8 mouse cellular contexts compared by ENCODE assay signal in genomic region chr13:58273411-58274258, GRCm38 (mm10). TPM values are rescaled to one million over a fixed set of nuclear protein-coding genes. Genes with fewer than 3 reads are reported as not detected.
DNase-seq lines count a peak whose midpoint lies in the region; ATAC-seq and TF ChIP-seq lines count a peak whose summit lies in the region.

No protein-coding gene starts in this region.

- H3K36me3 ChIP-seq in forebrain, embryonic 15.5 days = no peaks in the 10 kb centered on the region
- H3K36me3 ChIP-seq in hindbrain, postnatal 0 days (ENCODE audit: insufficient read depth, low read length) = no peaks in the 10 kb centered on the region
- no peaks in the 10 kb centered on the region for H3K36me3 ChIP-seq in liver, embryonic 14.5 days (replicated peaks; ENCODE audit: control insufficient read depth, insufficient read depth, low read depth)

- H3K4me2 ChIP-seq in forebrain, embryonic 15.5 days (replicated peaks) = peak overlapping the region; percentile 84
- H3K4me2 ChIP-seq in hindbrain, postnatal 0 days (ENCODE audit: low read depth, low read length) = peak overlapping the region; percentile 81
- H3K4me2 ChIP-seq in liver, embryonic 14.5 days (ENCODE audit: low read depth) = peak overlapping the region; percentile 90

- H3K9me3 ChIP-seq in forebrain, embryonic 15.5 days = no peaks in the 10 kb centered on the region
- H3K9me3 ChIP-seq in hindbrain, postnatal 0 days (ENCODE audit: low read length) = no peaks in the 10 kb centered on the region
- no peaks in the 10 kb centered on the region for H3K9me3 ChIP-seq in liver, embryonic 14.5 days (ENCODE audit: control insufficient read depth, low read length)

- no peak for TF ChIP-seq CTCF in hindbrain, postnatal 0 days (IDR thresholded peaks at IDR 0.05; ENCODE audit: low read depth)
- no peak for TF ChIP-seq CTCF in liver, embryonic 14.5 days (IDR thresholded peaks at IDR 0.05; ENCODE audit: low read depth)

- H3K27ac ChIP-seq in forebrain, embryonic 15.5 days (replicated peaks) = peak overlapping the region; percentile 81
- peak overlapping the region; percentile 83 for H3K27ac ChIP-seq in hindbrain, postnatal 0 days
- H3K27ac ChIP-seq in liver, embryonic 14.5 days = no peak overlapping the region

- peak overlapping the region; percentile 78 for H3K9ac ChIP-seq in forebrain, embryonic 15.5 days (replicated peaks)
- H3K9ac ChIP-seq in hindbrain, postnatal 0 days (replicated peaks; ENCODE audit: low read length) = peak overlapping the region; percentile 83
- peak overlapping the region; percentile 47 for H3K9ac ChIP-seq in liver, embryonic 14.5 days (replicated peaks)

- under 1% methylated on average over 108 of the region's 115 CpGs for WGBS in forebrain, embryonic 15.5 days
- WGBS in hindbrain, postnatal 0 days = 2% methylated on average over 92 of the region's 115 CpGs
- under 1% methylated on average over 83 of the region's 115 CpGs for WGBS in liver, embryonic 14.5 days (ENCODE audit: insufficient replicate concordance)

- no peak for TF ChIP-seq EP300 in liver, embryonic 14.5 days (IDR thresholded peaks at IDR 0.05; ENCODE audit: low read depth)

- DNase-seq in ovary, postnatal 10 days (ENCODE audit: low spot score) = peak; percentile 18
- no peak for DNase-seq in ovary, adult 18-20 months (ENCODE audit: low spot score)
- DNase-seq in hindbrain, postnatal 0 days (ENCODE audit: low spot score) = peak; percentile 72
- no peak for DNase-seq in liver, embryonic 14.5 days (ENCODE audit: low read depth in 3 of 3, low spot score in 3 of 3)
- peak; percentile 49 for DNase-seq in naive thymus-derived CD4-positive, alpha-beta T cell, adult 2 months (ENCODE audit: low read depth)
- DNase-seq in thymus, postnatal 14 days = peak; percentile 42

- peak; percentile 59; the same call in 1 of the 2 replicates for ATAC-seq in cerebellum, adult (ENCODE audit: insufficient number of reproducible peaks, low FRiP score, low TSS enrichment)
- peak; percentile 83 for ATAC-seq in forebrain, embryonic 15.5 days (replicated peaks)
- ATAC-seq in hindbrain, postnatal 0 days = peak; percentile 65
- ATAC-seq in liver, embryonic 14.5 days (ENCODE audit: insufficient read depth) = peak; percentile 71

- peaks cover 24% of the 10 kb centered on the region for H3K4me1 ChIP-seq in forebrain, embryonic 15.5 days
- 0 out of 2 replicates have a peak, but pooled peaks cover 5% of the 10 kb centered on the region for H3K4me1 ChIP-seq in hindbrain, postnatal 0 days (ENCODE audit: insufficient read depth, low read length)
- H3K4me1 ChIP-seq in liver, embryonic 14.5 days (replicated peaks; ENCODE audit: control insufficient read depth in 2 of 2, insufficient read depth in 2 of 2, low read length in 1 of 2) = 0 out of 4 replicates have a peak, but pooled peaks cover 0 to 2% of the 10 kb centered on the region in 2 experiments

- no peaks in the 10 kb centered on the region for H3K27me3 ChIP-seq in forebrain, embryonic 15.5 days
- H3K27me3 ChIP-seq in hindbrain, postnatal 0 days (ENCODE audit: insufficient read depth, low read length) = no peaks in the 10 kb centered on the region
- H3K27me3 ChIP-seq in liver, embryonic 14.5 days (ENCODE audit: control insufficient read depth, insufficient read depth, low read length) = peaks cover 48% of the 10 kb centered on the region

- peak overlapping the region; percentile 95 for H3K4me3 ChIP-seq in forebrain, embryonic 15.5 days
- peak overlapping the region; percentile 86 for H3K4me3 ChIP-seq in hindbrain, postnatal 0 days (ENCODE audit: low read length)
- H3K4me3 ChIP-seq in liver, embryonic 14.5 days (ENCODE audit: insufficient read depth in 1 of 2, low read depth in 2 of 2, low read length in 2 of 2) = peak overlapping the region; percentile 66 to 67

RNA-seq across cellular contexts. Expression of gene Gkap1, which starts 1.9 kb away (rescaled TPM):
- polyA plus RNA-seq in forebrain, embryonic 15.5 days (2015; fragmentation: Nextera tagmentation; extraction: Ambion mirVana) = 23.8 and 30.3 TPM in 2 replicates
- total RNA-seq in hindbrain, postnatal 0 days (2014; rRNA removed) = 10.0 and 18.6 TPM in 2 replicates
- polyA plus RNA-seq in hindbrain, postnatal 0 days (2015; fragmentation: Nextera tagmentation; extraction: Ambion mirVana) = 39.5 and 41.1 TPM in 2 replicates
- polyA plus RNA-seq in liver, embryonic 14.5 days (2012; rRNA removed) = 1.5 and 4.8 TPM in 2 replicates
- 2.9 and 3.8 TPM in 2 replicates for polyA plus RNA-seq in liver, embryonic 14.5 days (2014; fragmentation: Nextera tagmentation; extraction: Ambion mirVana)

RNA-seq across cellular contexts. Expression of gene Ubqln1, which starts 58.2 kb away (rescaled TPM):
- polyA plus RNA-seq in forebrain, embryonic 15.5 days (2015; fragmentation: Nextera tagmentation; extraction: Ambion mirVana) = 153 TPM in 2 replicates
- total RNA-seq in hindbrain, postnatal 0 days (2014; rRNA removed) = 243 and 285 TPM in 2 replicates
- polyA plus RNA-seq in hindbrain, postnatal 0 days (2015; fragmentation: Nextera tagmentation; extraction: Ambion mirVana) = 106 and 111 TPM in 2 replicates
- 28.8 and 32.6 TPM in 2 replicates for polyA plus RNA-seq in liver, embryonic 14.5 days (2012; rRNA removed)
- 28.6 and 33.7 TPM in 2 replicates for polyA plus RNA-seq in liver, embryonic 14.5 days (2014; fragmentation: Nextera tagmentation; extraction: Ambion mirVana)

Comparison
In these comparisons a context has a peak if more than half of its experiments do, and no peak if none do; other contexts are left out.
1. DNase-seq: peak in ovary, postnatal 10 days (single experiment), hindbrain, postnatal 0 days (single experiment), naive thymus-derived CD4-positive, alpha-beta T cell, adult 2 months (single experiment) and thymus, postnatal 14 days (single experiment); none in ovary, adult 18-20 months (single experiment) and liver, embryonic 14.5 days (0 of 3).
2. Peak in every context shown above with its lines, with median percentiles within 50 percentile points of each other: ATAC-seq, H3K4me2 ChIP-seq, H3K4me3 ChIP-seq and H3K9ac ChIP-seq.